Mouse (Mus musculus) brain, embryonic 14.5 days (tissue): ENCODE data around the gene Macrod2.

ENCODE experiments used
- CTCF ChIP-seq: fragments of 200-500 bp; IDR thresholded peaks from 2 replicates; pipeline ENCODE4 v1.5.1; 2012; ENCODE audit warnings: inconsistent platforms, mild to moderate bottlenecking, moderate library complexity, borderline replicate concordance; ENCODE audit not compliant: insufficient read depth, insufficient read length; ENCODE audit errors: extremely low read depth
- POLR2A ChIP-seq: fragments of 200-500 bp; IDR thresholded peaks from 2 replicates; pipeline ENCODE4 v1.6.1; 2012; ENCODE audit warnings: mild to moderate bottlenecking, inconsistent platforms, borderline replicate concordance; ENCODE audit not compliant: poor library complexity, insufficient read depth, insufficient read length, severe bottlenecking; ENCODE audit errors: extremely low read depth

DNA sequence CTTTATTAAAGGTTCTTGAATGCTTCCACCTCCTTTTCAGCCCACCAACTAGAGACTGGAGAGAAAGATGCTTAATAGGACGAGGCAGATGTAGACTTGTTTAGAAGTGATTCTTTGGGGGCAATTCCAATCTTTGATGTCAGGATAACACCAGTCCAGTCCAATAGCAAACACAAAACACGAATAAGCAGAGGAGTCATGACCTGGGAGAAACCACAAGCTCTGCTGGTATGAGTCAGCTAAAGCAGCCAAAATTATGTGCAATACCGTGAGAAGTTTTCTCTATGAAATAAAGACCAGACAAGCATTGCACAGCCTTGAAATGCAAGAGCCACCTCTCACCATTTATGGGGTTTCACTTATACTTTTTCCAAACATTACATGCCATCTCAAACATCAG is 774.5 kb downstream of the Macrod2 start:
- no peak for TF ChIP-seq POLR2A
- no peak for TF ChIP-seq CTCF
